Mouse (Mus musculus): Measurements from ENCODE around the gene Fap. TPM values are rescaled to one million over a fixed set of nuclear protein-coding genes. Genes with fewer than 3 reads are reported as not detected.
A peak's percentile ranks its signal among the peaks of the same experiment; 100 is the strongest.

The Fap gene
- polyA plus RNA-seq, 1 experiment from 2014 or later: 2.0 TPM

DNA sequence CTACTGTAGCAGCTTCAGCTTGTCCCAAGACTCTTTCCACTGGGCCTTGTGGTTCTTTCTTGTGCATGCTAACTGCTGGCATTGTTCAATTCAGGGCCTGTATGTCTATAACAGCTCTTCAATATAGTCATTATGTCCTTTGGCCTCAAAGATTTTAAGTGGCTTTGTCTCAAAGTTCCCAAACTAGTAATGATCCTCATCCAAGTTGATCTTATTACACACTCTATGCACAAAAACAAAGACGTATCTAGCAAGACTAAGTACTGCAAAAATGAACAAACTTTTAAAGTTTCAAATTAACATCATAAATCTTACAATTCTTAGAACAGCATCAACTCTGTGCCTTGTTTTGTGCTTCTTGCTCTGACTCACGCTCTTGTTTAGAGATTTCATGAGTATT is 20.6 kb upstream of the Fap start:
- H3K4me3 ChIP-seq (ENCODE audit: low read depth, low read length): no peak overlapping the region
- no peak overlapping the region for H3K27ac ChIP-seq (ENCODE audit: low read depth)
- ATAC-seq (ENCODE audit: insufficient read depth) (no peak), DNase-seq (no peak)
- no peaks in the 10 kb centered on the region for H3K9me3 ChIP-seq (ENCODE audit: low read depth, low read length)
- H3K27me3 ChIP-seq (ENCODE audit: insufficient read depth, low read length): no peaks in the 10 kb centered on the region
- no peaks in the 10 kb centered on the region for H3K4me1 ChIP-seq (ENCODE audit: insufficient read depth)
- WGBS: 84% methylated on average over 2 of the region's 2 CpGs
- H3K4me2 ChIP-seq: no peak overlapping the region
- no peak for TF ChIP-seq CTCF (IDR thresholded peaks at IDR 0.05; ENCODE audit: low read depth)
- H3K9ac ChIP-seq: no peak overlapping the region
- no peaks in the 10 kb centered on the region for H3K36me3 ChIP-seq (ENCODE audit: insufficient read depth)

DNA sequence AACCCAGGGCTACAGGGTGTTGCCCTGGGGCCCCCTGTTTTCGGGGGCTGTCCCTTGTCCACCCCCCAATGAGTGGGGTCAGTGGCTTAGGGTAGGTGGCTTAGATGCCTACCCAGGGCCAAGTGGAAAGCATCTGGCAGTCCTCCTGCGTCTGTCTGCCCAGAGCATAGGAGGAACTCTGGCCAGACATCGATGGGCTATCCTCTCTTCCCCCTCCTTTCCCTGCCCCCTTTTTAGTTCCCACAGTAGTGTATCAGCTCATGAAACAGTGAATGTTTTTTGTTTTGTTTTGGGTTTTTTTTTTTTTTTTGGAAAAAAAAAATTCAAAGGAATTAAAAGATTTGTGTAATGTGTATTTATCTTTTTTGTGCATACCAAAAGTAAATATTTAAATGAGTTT is 17.7 kb upstream of the Fap start:
- no peaks in the 10 kb centered on the region for H3K9me3 ChIP-seq (ENCODE audit: low read depth, low read length)
- no peak for TF ChIP-seq CTCF (IDR thresholded peaks at IDR 0.05; ENCODE audit: low read depth)
- H3K4me2 ChIP-seq: no peak overlapping the region
- WGBS: 68% methylated on average over 3 of the region's 3 CpGs
- H3K27me3 ChIP-seq (ENCODE audit: insufficient read depth, low read length): no peaks in the 10 kb centered on the region
- ATAC-seq (ENCODE audit: insufficient read depth) (peak; percentile 74; the same call in 1 of the 2 replicates), DNase-seq (no peak)
- no peak overlapping the region for H3K4me3 ChIP-seq (ENCODE audit: low read depth, low read length)
- H3K36me3 ChIP-seq (ENCODE audit: insufficient read depth): no peaks in the 10 kb centered on the region
- H3K4me1 ChIP-seq (ENCODE audit: insufficient read depth): no peaks in the 10 kb centered on the region
- H3K9ac ChIP-seq: no peak overlapping the region
- no peak overlapping the region for H3K27ac ChIP-seq (ENCODE audit: low read depth)

DNA sequence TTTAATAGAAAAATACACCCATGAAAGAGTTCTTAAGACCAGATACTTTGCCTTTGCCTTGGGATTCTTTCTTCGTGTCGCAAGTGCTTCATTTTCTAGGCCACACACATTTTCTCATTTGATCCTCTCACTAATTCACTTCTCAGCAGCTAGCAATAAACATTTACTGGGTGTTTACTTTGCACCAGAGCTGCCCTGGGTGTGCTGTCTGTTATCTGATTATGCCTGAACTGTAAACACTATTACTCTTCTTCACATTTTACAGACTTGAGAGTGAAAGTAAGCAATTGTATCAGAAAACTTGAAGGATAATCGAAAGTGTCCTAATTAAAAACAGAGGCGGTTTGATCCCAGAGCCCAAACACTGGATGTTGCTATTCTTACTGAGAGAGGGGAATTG is 15.5 kb upstream of the Fap start:
- Histone ChIP-seq H3K4me2 (no peak overlapping the region), H3K4me1 (ENCODE audit: insufficient read depth) (no peaks in the 10 kb centered on the region), H3K36me3 (ENCODE audit: insufficient read depth) (no peaks in the 10 kb centered on the region), H3K9me3 (ENCODE audit: low read depth, low read length) (no peaks in the 10 kb centered on the region), H3K4me3 (ENCODE audit: low read depth, low read length) (no peak overlapping the region), H3K27me3 (ENCODE audit: insufficient read depth, low read length) (no peaks in the 10 kb centered on the region), H3K9ac (no peak overlapping the region), H3K27ac (ENCODE audit: low read depth) (no peak overlapping the region)
- ATAC-seq (ENCODE audit: insufficient read depth): no peak
- DNase-seq: no peak
- WGBS: 39% methylated on average over 4 of the region's 4 CpGs
- no peak for TF ChIP-seq CTCF (IDR thresholded peaks at IDR 0.05; ENCODE audit: low read depth)

DNA sequence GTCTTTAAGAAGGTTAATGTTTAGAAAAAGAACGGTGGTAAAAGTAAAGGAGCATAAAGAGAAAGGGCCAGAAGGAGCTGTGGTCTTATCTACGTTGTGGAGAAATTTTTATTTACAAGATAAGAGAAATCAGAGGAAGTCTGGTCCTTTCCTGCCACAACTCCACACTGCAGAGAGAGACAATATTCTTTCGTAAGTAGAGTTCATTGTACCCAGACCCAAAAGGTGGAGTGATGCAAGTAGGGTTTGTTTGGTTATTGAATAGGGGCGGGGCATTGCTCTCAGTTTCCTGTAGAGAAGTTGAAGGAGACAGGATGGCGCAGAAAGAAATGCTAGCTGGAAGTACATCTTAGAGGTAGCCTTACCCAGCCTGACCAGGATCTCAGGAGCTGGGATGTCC is 11.9 kb upstream of the Fap start:
- H3K36me3 ChIP-seq (ENCODE audit: insufficient read depth): no peaks in the 10 kb centered on the region
- H3K4me2 ChIP-seq: no peak overlapping the region
- H3K9ac ChIP-seq: no peak overlapping the region
- no peak for TF ChIP-seq CTCF (IDR thresholded peaks at IDR 0.05; ENCODE audit: low read depth)
- no peaks in the 10 kb centered on the region for H3K4me1 ChIP-seq (ENCODE audit: insufficient read depth)
- H3K27ac ChIP-seq (ENCODE audit: low read depth): no peak overlapping the region
- 58% methylated on average over 5 of the region's 5 CpGs for WGBS
- no peak overlapping the region for H3K4me3 ChIP-seq (ENCODE audit: low read depth, low read length)
- no peaks in the 10 kb centered on the region for H3K27me3 ChIP-seq (ENCODE audit: insufficient read depth, low read length)
- no peaks in the 10 kb centered on the region for H3K9me3 ChIP-seq (ENCODE audit: low read depth, low read length)
- DNase-seq: no peak
- no peak for ATAC-seq (ENCODE audit: insufficient read depth)

DNA sequence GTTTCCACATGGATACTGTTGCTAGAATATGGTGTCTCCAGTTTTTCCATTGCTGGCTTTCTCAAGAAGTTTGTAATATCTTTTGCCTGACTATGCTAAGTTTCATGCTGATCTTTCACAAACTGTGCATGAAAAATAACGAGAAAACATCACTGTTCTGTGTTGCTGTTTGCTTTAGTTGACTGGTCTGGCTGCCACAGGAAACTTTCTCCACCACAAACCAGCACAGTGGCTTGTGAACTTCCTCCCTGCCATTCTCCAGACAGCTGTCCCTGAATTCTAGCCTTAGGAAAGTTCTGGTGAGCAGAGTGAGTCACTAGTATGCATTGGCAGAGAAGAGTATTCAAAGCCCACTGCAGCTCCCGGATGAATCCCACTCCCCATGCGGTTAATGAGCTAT is 1.1 kb upstream of the Fap start:
- Histone ChIP-seq H3K27me3 (ENCODE audit: insufficient read depth, low read length) (no peaks in the 10 kb centered on the region), H3K9ac (no peak overlapping the region), H3K4me1 (ENCODE audit: insufficient read depth) (no peaks in the 10 kb centered on the region), H3K36me3 (ENCODE audit: insufficient read depth) (no peaks in the 10 kb centered on the region), H3K27ac (ENCODE audit: low read depth) (no peak overlapping the region), H3K9me3 (ENCODE audit: low read depth, low read length) (no peaks in the 10 kb centered on the region), H3K4me3 (ENCODE audit: low read depth, low read length) (no peak overlapping the region), H3K4me2 (no peak overlapping the region)
- DNase-seq (no peak), ATAC-seq (ENCODE audit: insufficient read depth) (no peak)
- no peak for TF ChIP-seq CTCF (IDR thresholded peaks at IDR 0.05; ENCODE audit: low read depth)
- 75% methylated on average over 3 of the region's 3 CpGs for WGBS

DNA sequence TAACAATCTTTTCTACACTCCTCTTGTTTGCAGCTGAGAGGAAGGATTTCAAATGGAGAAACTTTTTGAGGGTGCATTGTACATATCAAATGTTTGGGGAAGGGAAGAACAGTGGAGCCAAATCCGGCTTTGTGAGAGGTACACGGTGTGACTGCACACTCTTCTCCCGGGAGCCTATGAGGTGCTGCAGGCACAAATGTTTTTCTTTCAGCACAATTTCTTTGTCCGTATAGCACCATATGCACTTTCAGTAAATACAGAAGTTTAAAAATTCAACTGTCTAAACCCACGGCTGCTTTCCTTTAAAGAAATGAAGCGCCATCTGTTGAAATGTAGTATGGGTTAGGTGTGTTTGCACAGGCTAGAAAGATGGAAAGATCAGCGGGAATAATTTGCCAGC is 375 bp upstream of the Fap start:
- no peak overlapping the region for H3K4me2 ChIP-seq
- no peak overlapping the region for H3K9ac ChIP-seq
- no peak for ATAC-seq (ENCODE audit: insufficient read depth)
- no peaks in the 10 kb centered on the region for H3K9me3 ChIP-seq (ENCODE audit: low read depth, low read length)
- no peak overlapping the region for H3K4me3 ChIP-seq (ENCODE audit: low read depth, low read length)
- no peaks in the 10 kb centered on the region for H3K4me1 ChIP-seq (ENCODE audit: insufficient read depth)
- no peaks in the 10 kb centered on the region for H3K36me3 ChIP-seq (ENCODE audit: insufficient read depth)
- 56% methylated on average over 7 of the region's 7 CpGs for WGBS
- DNase-seq: no peak
- H3K27ac ChIP-seq (ENCODE audit: low read depth): no peak overlapping the region
- TF ChIP-seq CTCF (IDR thresholded peaks at IDR 0.05; ENCODE audit: low read depth): no peak
- no peaks in the 10 kb centered on the region for H3K27me3 ChIP-seq (ENCODE audit: insufficient read depth, low read length)

DNA sequence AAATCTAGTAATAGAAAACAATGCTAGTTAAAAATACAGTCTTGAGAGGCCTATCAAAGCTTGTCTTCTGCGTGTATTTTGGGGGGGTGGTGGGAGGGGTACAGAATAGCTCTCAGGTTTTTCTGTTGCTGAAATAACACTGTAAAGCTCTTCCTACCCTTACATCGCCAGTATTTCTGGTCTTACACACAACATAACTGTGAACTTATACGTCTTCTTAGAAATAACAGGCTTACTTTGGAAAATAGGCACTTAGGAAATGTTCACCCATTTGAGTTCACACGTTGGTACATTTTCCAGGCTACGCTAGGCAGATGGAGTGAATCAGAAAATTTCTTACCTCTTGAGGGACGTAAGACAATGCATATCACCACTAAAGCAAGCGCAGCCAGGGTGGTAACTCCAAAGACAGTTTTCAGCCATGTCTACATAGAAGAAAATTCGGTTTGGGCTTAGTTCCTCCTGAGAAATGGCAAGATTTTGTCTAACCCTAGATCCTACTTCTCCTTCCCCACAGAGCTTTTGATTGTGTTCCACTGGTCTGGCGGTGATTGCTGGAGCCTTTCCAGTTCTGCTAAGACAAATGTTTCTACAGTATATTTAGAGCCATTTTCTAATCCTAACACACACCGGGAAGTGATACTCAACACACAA is 649 bp downstream of the Fap start:
- no peaks in the 10 kb centered on the region for H3K36me3 ChIP-seq (ENCODE audit: insufficient read depth)
- peak overlapping the region; percentile 41; the same call in 1 of the 2 replicates for H3K4me2 ChIP-seq
- H3K27me3 ChIP-seq (ENCODE audit: insufficient read depth, low read length): no peaks in the 10 kb centered on the region
- 67% methylated on average over 10 of the region's 10 CpGs for WGBS
- no peaks in the 10 kb centered on the region for H3K9me3 ChIP-seq (ENCODE audit: low read depth, low read length)
- H3K4me1 ChIP-seq (ENCODE audit: insufficient read depth): no peaks in the 10 kb centered on the region
- TF ChIP-seq CTCF (IDR thresholded peaks at IDR 0.05; ENCODE audit: low read depth): no peak
- H3K27ac ChIP-seq (ENCODE audit: low read depth): peak overlapping the region; percentile 9; the same call in 1 of the 2 replicates
- DNase-seq (peak; percentile 37), ATAC-seq (ENCODE audit: insufficient read depth) (peak; percentile 31; the same call in 1 of the 2 replicates)
- H3K4me3 ChIP-seq (ENCODE audit: low read depth, low read length): peak overlapping the region; percentile 5; the same call in 1 of the 2 replicates
- no peak overlapping the region for H3K9ac ChIP-seq
